Mouse (Mus musculus): ENCODE measurements around the gene Unc5a.

- TF ChIP-seq CTCF (IDR thresholded peaks at IDR 0.05; ENCODE audit: control insufficient read depth, insufficient read depth, low read length) (no peak), POLR2A (IDR thresholded peaks at IDR 0.05; ENCODE audit: borderline replicate concordance, control insufficient read depth, low read depth, low read length) (no peak)
Measured at GRCm38 (mm10) chr13:55013702-55014344, 64.6 kb downstream of the Unc5a start.

Data from bone marrow, adult 2 months (tissue).